Mouse (Mus musculus) intestine, postnatal 0 days (tissue): ENCODE data around the gene Syne3. TPM values are rescaled to one million over a fixed set of nuclear protein-coding genes. Genes with fewer than 3 reads are reported as not detected.

Source experiments
- ATAC-seq: fragments of 200-750 bp; cut with Nextera tagmentation; 2 replicates; pipeline ENCODE4 v1.8.0; 2017; ENCODE audit warnings: mild to moderate bottlenecking, moderate TSS enrichment, moderate library complexity
- H3K27ac ChIP-seq: fragments of 300-500 bp; sonication (generic); 2 replicates; pipeline ENCODE4 v1.5.1; 2014; ENCODE audit warnings: mild to moderate bottlenecking, low read depth, low read length, moderate library complexity
- H3K27me3 ChIP-seq: fragments of 300-500 bp; sonication (generic); replicated peaks from 2 replicates; pipeline ENCODE4 v1.6.1; 2014; ENCODE audit warnings: low read length, mixed read lengths; ENCODE audit not compliant: control insufficient read depth, insufficient read depth
- H3K36me3 ChIP-seq: fragments of 300-500 bp; sonication (generic); 2 replicates; pipeline ENCODE4 v1.6.1; 2014; ENCODE audit warnings: mild to moderate bottlenecking, moderate library complexity; ENCODE audit not compliant: control insufficient read depth, insufficient read depth
- H3K4me1 ChIP-seq: fragments of 300-500 bp; sonication (generic); replicated peaks from 2 replicates; pipeline ENCODE4 v1.6.1; 2014; ENCODE audit warnings: antibody characterized with exemption, low read length, mixed read lengths; ENCODE audit not compliant: control insufficient read depth, insufficient read depth
- H3K4me2 ChIP-seq: fragments of 300-500 bp; sonication (generic); replicated peaks from 2 replicates; pipeline ENCODE4 v1.6.1; 2014; ENCODE audit warnings: low read depth, mild to moderate bottlenecking, moderate library complexity
- H3K4me3 ChIP-seq: fragments of 300-500 bp; sonication (generic); 2 replicates; pipeline ENCODE4 v1.5.1; 2014; ENCODE audit warnings: low read depth, low read length
- H3K9ac ChIP-seq: fragments of 300-500 bp; sonication (generic); 2 replicates; pipeline ENCODE4 v1.6.1; 2014; ENCODE audit warnings: mild to moderate bottlenecking, low read depth, low read length
- H3K9me3 ChIP-seq: fragments of 300-500 bp; sonication (generic); 2 replicates; pipeline ENCODE4 v1.6.1; 2016; ENCODE audit warnings: mixed run types; ENCODE audit not compliant: control insufficient read depth
- CTCF ChIP-seq: sonication (generic); IDR thresholded peaks from 2 replicates; pipeline ENCODE4 v1.5.1; 2016; ENCODE audit warnings: low read depth, mild to moderate bottlenecking, control low read depth, antibody characterized with exemption, moderate library complexity
- WGBS: fragments of 180-500 bp; shearing (Covaris S2); extraction: QIAGEN DNeasy Blood & Tissue Kit; methylation state at CpG from one replicate; pipeline ENCODE4 v1.1.7; 2014; 5-methylcytosine and 5-hydroxymethylcytosine counted together
- polyA plus RNA-seq: library from polyadenylated mRNA; unstranded; fragments of >200 nt; fragmentation: Nextera tagmentation; extraction: Ambion mirVana; gene quantifications from 2 replicates; pipeline ENCODE4 v1.2.1, GENCODE M21; 2015

Gene Syne3
- polyA plus RNA-seq, 1 experiment from 2014 or later = 1.8 TPM

DNA sequence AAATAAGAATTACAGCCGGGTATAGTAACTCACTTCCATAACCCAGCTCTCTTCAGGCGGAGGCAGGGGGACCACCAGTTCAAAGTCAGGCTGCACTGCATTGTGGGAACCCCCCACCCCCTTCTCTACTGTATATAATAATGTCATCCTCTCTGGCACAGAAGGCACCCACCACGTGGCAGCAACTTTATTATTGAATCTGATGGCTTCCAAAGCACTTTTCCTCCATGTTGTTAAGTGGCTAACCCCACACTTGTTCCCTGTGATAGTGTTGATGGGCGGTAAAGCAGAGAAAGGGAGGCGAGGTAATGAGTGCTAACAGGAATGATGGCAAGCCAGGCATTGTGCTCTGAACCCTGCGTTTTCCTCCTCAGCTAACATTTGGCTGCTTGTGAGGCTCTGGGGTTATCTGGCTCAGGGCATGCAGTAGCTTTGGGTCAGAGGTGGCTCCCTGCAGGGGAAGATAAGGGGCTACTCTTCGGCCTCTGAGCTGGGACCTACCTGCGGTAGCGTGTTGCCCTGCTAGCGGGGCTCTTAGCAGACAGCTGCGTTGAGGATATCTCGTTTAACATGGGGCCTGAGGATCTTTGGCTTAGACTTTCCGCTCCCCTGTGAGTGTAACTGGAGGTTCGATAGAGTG lies 24.6 kb upstream of the Syne3 start:
- whole genome bisulfite sequencing = 48% methylated on average over 14 of the region's 14 CpGs
- H3K9ac ChIP-seq = no peak overlapping the region

DNA sequence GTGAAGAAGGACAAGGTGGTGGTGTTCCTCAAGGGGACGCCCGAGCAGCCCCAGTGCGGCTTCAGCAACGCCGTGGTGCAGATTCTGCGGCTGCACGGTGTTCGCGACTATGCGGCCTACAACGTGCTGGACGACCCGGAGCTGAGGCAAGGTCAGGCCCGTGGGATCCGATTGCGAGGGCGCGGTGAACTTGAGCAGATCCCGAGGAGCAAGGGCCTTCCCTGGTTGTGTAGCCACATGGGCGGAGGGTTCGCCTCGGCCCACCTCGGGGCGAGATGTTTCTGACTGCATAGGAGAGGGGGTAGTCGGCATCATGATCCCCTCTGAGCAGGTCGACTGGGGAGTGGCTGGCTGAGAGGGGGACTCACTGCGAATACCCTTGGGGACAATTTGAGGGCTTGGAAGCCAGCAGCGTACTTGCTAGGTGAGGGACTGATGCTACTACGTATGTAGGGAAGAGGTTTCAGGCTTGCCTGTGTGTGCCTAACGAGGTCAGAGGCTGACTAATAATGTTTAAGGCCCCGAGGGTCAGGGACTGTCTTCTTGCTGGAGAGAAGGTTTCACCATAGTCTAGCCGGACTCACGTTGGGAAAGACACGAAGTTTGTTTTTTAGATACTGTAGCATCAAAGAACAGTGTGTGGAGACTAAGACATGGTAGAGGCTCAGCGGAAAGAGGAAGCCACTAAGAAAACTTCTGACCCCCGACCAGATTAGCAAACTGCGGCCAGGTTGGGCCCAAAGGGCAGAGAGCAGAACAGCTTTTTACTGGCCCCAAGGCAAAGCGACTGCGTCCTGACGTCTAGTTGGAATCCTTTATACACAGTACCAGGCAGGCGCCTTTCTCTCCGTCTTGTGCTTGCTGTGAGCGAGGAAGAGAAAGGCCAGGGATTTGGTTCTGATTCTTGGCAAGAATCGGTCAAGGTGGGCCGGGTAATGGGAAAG lies 23.5 kb upstream of the Syne3 start:
- peak overlapping the region; percentile 71 for H3K27ac ChIP-seq
- WGBS = under 1% methylated on average over 45 of the region's 45 CpGs

More for the DNA sequence above, 24.6 kb upstream of the Syne3 start:
- Histone ChIP-seq H3K4me1 (peaks cover 4% of the 10 kb centered on the region), H3K27me3 (no peaks in the 10 kb centered on the region), H3K4me3 (peak overlapping the region; percentile 61; the same call in 1 of the 2 replicates), H3K4me2 (peak overlapping the region; percentile 75), H3K36me3 (0 out of 2 replicates have a peak, but pooled peaks cover 4% of the 10 kb centered on the region), H3K9me3 (no peaks in the 10 kb centered on the region), H3K27ac (no peak overlapping the region)
- no peak for TF ChIP-seq CTCF
- no peak for ATAC-seq

DNA sequence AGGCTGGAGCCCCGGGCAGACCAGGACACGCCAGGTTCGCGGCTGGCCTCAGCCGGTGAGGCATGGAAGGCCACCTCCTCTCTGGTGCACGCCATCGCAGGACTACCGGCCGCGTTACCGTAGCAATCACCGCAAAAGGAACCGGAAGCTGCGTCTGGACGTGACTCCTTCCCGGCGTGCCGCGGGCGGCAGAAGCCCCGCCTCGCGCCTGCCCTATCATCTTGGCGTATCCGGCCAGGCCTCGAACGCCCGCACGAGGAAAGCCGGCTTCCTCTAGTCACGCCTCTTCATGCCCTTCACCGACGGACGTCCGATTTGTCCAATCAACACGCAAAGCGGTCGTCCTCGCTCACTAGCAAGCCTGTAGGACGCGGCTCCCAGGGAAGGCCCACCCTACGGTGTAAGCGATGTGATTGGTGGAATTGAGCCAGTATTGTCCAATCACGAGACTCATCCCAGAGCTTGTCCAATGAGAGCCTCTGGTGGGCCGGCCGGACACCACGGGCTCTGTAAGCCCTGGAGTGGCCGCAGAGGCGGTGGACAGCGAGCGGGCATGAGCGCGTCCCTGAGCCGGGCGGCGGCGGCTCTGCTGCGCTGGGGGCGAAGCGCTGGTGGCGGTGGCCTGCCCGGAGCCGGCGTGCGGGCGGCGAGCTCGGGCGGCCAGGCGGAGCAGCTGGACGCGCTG lies 22.7 kb upstream of the Syne3 start, which contains the start of gene Glrx5:
Glrx5 (plus strand) TSS at position 542 of the 685 bp plus-strand sequence.
- under 1% methylated on average over 69 of the region's 72 CpGs for WGBS
- H3K9ac ChIP-seq = peak within 1 kb of the TSS; percentile 65
- no peaks in the 10 kb centered on the region for H3K27me3 ChIP-seq
- H3K9me3 ChIP-seq = no peaks in the 10 kb centered on the region
- H3K36me3 ChIP-seq = peaks cover 6% of the 10 kb centered on the region; the same call in 1 of the 2 replicates
- peak; percentile 97 for ATAC-seq
- H3K27ac ChIP-seq = peak within 1 kb of the TSS; percentile 71
- no peak for TF ChIP-seq CTCF
- peak within 1 kb of the TSS; percentile 93 for H3K4me2 ChIP-seq
- H3K4me1 ChIP-seq = no peaks in the 10 kb centered on the region; the same call in none of the 2 replicates
- peak within 1 kb of the TSS; percentile 61 for H3K4me3 ChIP-seq

More for the DNA sequence above, 23.5 kb upstream of the Syne3 start:
- Histone ChIP-seq H3K9me3 (no peaks in the 10 kb centered on the region), H3K9ac (peak overlapping the region; percentile 65), H3K4me2 (peak overlapping the region; percentile 75), H3K36me3 (peaks cover 6% of the 10 kb centered on the region; the same call in 1 of the 2 replicates), H3K4me3 (peak overlapping the region; percentile 61), H3K27me3 (no peaks in the 10 kb centered on the region), H3K4me1 (no peaks in the 10 kb centered on the region; the same call in none of the 2 replicates)
- peak; percentile 38 for TF ChIP-seq CTCF
- peak; percentile 26 for ATAC-seq

DNA sequence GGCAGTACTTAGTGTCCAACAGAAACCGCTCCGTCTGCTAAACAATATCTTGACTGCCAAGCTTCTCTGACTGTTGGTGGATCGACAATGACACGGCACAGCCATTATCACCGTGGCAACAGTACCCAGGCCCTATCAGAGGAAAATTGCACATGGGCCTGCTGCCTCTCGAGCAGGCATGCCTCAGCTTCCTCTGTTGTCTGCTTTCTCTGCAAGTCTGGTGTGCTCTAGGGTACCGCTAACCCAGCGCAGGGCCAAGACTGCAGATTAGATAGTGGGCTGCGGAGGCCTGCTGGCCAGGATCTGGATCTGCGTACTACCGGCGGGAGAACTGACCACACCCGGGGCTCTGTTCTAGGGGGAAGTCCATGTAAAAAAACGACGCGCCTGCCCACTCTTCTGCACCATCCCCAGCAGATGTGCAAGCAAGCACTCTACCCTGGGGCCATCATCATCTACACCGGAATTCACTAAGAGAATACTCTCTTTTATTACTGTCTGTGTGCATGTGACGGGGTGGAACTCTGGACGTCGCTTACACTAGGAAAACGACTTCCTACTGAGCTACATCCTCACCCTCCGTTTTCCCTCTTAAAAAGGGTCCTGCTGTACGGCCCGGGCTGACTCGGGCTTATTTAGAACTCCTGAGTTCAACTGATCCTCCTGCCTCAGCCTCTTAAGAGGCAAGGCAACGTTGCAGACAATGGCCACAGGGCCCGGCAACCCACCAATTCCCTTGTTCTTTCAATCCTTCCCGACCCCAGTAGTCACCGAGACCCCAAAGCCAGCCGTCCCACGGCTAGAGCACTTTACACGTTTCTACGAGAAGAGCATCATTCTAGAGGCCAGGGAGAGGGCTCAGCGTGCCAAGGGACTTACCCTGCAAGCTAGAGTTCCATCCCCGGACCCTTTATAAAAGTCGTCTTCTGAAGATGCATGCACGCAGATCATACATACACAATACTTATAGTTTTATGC lies 21.8 kb upstream of the Syne3 start:
- no peak for TF ChIP-seq CTCF
- Histone ChIP-seq H3K4me1 (no peaks in the 10 kb centered on the region; the same call in none of the 2 replicates), H3K27ac (peak overlapping the region; percentile 50; the same call in 1 of the 2 replicates), H3K9ac (peak overlapping the region; percentile 65), H3K4me3 (peak overlapping the region; percentile 61), H3K4me2 (peak overlapping the region; percentile 93), H3K36me3 (peaks cover 6% of the 10 kb centered on the region; the same call in 1 of the 2 replicates), H3K9me3 (no peaks in the 10 kb centered on the region), H3K27me3 (no peaks in the 10 kb centered on the region)
- WGBS = 6% methylated on average over 37 of the region's 37 CpGs
- no peak for ATAC-seq

DNA sequence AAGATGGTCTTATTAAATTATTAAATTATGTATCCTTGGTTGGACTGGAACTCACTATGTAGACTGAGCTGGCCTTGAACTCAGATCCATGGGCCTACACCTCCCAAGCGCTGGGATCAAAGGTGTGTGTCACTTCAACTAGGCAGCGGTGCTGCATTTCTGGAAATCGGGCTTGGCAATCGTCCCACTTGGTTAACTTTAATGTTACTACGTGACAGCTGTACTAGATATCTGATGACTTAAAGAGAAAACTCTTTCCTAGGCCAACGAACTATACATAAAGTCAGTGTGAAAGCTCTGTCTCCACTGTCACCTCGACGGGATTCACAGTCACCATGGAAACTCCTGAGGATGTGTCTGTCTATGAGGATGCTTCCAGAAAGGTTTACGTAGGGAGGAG lies 20.3 kb upstream of the Syne3 start:
- Histone ChIP-seq H3K27me3 (no peaks in the 10 kb centered on the region), H3K9ac (no peak overlapping the region), H3K27ac (no peak overlapping the region), H3K36me3 (peaks cover 6% of the 10 kb centered on the region; the same call in 1 of the 2 replicates), H3K4me2 (no peak overlapping the region), H3K4me3 (no peak overlapping the region), H3K9me3 (no peaks in the 10 kb centered on the region), H3K4me1 (no peaks in the 10 kb centered on the region; the same call in none of the 2 replicates)
- WGBS = 86% methylated on average over 9 of the region's 9 CpGs
- ATAC-seq = no peak
- no peak for TF ChIP-seq CTCF
